Mouse (Mus musculus) liver, adult 2 months (tissue): ENCODE measurements around the gene Fam160a1.

ENCODE experiments used
- CTCF ChIP-seq: fragments of 200-500 bp; IDR thresholded peaks from 2 replicates; pipeline ENCODE4 v1.5.1; 2011; ENCODE audit warnings: low read depth, low read length, control low read depth
- POLR2A ChIP-seq: fragments of 200-500 bp; IDR thresholded peaks from 2 replicates; pipeline ENCODE4 v1.6.1; 2011; ENCODE audit warnings: low read length, control low read depth; ENCODE audit not compliant: insufficient read depth; ENCODE audit errors: extremely low read depth

DNA sequence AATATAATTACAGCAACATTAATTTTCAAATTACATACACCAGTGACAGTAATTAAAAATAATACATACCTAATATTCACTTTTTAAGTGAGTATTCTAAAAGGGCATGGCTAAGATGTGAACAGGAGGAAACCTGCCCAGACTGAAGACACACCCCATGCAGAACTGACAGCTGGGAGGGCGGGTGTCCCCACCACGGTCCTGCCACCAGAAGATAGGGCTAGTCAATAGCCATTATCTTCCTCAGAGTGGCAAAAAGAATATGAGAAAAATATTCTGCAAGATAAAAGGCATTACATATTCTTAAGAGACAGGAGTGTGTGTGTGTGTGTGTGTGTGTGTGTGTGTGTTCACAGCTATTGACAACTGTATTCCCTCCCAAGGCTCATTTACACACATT is 92.0 kb downstream of the Fam160a1 start:
- TF ChIP-seq CTCF (no peak), POLR2A (no peak)
